In the genomic region with DNA sequence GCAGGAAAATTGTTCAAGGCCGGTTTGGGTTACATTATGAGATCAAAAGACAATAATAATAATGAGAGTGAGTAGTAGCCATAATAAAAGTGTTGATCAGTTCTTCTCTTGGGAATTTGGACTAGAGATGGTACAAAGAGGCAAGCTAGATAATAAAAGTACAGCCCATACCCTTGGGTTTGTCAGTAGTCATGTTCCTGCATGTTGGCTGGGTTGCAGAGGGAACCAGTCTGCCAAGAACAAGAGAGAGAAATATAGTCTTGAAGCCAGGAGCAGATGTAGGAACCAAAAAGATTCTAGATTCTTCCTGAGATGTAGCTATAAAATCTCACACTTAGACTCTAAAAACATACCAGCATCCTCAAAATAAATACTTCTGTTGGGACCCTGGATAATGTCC, we compare ENCODE assay signal across 17 mouse cellular contexts.
"Had no signal": no experiment of that assay in that cellular context is flagged by ENCODE, and none has a peak within 500 bp of the region (broad histone marks: within the 10 kb centered on the region; RNA-seq: fewer than 3 reads in every experiment).

No protein-coding gene starts in this region.

- DNase-seq: left cerebral cortex, postnatal 4 days; liver; liver, embryonic 13.5 days; liver, postnatal 0 days; lung, adult 18-20 months; lung, adult 2 months; lung, embryonic 14.5 days; lung, postnatal 10 days; lung, postnatal 14 days; lung, postnatal 36 days; lung, postnatal 4 days; midbrain, embryonic 14.5 days had no signal

- ATAC-seq: liver, embryonic 12.5 days; liver, postnatal 0 days; lung, postnatal 0 days; midbrain, embryonic 13.5 days; midbrain, embryonic 15.5 days; midbrain, embryonic 16.5 days had no signal
